Mouse (Mus musculus): ENCODE data around the gene Stxbp5.

DNA sequence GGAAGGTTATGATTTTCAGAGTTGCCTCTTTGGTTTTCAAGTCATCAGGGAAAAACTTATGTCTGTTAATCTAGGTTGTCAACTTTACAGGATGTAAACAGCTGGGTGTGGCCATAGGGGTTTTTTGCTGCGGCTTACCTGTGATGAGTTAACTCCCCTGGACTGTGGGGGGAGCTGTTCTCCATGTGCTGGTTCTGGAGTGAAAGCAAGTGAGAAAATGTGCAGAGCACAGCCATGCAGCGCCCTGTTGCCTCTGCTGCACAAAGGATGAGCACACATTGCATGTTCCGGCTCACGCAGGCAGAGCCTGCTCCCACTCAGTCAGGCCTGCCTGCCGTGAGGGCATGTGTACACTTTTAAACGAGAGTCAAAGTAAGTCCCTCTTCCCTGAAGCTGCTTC is 79.6 kb downstream of the Stxbp5 start:
- TF ChIP-seq HCFC1 (IDR thresholded peaks at IDR 0.05; ENCODE audit: borderline replicate concordance, insufficient read depth, low read length) (no peak), ZNF384 (IDR thresholded peaks at IDR 0.05; ENCODE audit: low read depth, low read length) (no peak)

Data from ES-E14 (cell line).